Mouse (Mus musculus): ENCODE data around the gene Olfr691.
"Not testable (repeated sequence)": the region's sequence is repeated elsewhere in the genome, so short reads cannot be mapped to it uniquely, and the experiment has no call there.

Olfr691 gene

GRCm38 (mm10) chr7:105342170-105342569, at the start of gene Olfr691:
TSS of gene Olfr691 (minus strand) at chr7:105342270.
- DNase-seq (ENCODE audit: low spot score in 2 of 2), result no peak

GRCm38 (mm10) chr7:105390236-105390635, 48.2 kb upstream of the Olfr691 start:
- no peak for DNase-seq (ENCODE audit: low spot score in 2 of 2)

- no peak for DNase-seq (ENCODE audit: low spot score in 2 of 2)
These were observed 45.6 kb upstream of the Olfr691 start for GRCm38 (mm10) chr7:105387696-105388095.

DNA sequence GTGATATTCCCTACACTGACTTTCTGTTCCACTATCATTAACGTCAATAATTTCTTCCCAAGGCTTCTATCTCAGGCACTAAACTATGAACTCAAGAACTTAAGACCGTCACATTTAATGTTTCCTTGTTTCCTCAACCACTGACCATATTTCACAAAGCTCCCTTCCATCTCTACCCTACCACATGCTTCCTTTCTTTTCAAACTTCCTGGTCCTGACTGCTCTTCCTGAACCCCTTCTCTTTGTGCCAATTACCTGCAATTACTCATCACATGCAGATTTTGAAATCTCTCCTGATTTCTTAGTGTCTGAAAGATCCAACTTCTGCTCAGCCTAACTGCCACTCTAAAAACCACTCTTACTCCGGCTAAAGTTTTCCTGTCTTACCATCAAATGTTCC, 38.3 kb upstream of the Olfr691 start:
- no peak for DNase-seq (ENCODE audit: low spot score in 2 of 2)

DNA sequence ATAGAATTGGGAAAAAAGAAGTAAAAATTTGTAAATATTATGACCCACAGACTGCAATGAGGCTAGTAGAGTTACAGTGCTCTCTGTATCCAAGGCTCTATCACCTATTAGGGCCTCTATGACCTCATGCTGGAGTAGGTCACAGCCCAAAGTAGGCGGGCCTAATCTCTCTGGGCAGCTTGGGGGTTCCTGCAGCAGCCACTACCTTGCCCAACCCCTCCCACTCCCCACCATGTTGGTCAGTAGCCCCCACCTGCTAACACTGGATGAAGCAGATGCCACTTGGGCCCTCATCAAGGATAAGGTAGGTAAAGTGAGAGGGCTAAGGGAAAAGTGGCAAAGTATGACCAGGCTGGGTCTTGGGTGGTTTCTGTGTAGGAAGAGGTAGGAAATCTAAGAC, 32.8 kb upstream of the Olfr691 start, which contains the start of gene Gm5901:
TSS of gene Gm5901 (plus strand) at position 173 of the 400 bp plus-strand sequence.
- no peak for DNase-seq (ENCODE audit: low spot score in 2 of 2)

- DNase-seq (ENCODE audit: low spot score in 2 of 2), result no peak
These were observed 31.9 kb upstream of the Olfr691 start for GRCm38 (mm10) chr7:105373976-105374375.

GRCm38 (mm10) chr7:105373509-105373908, 31.4 kb upstream of the Olfr691 start:
- DNase-seq (ENCODE audit: low spot score in 2 of 2), result no peak

DNA sequence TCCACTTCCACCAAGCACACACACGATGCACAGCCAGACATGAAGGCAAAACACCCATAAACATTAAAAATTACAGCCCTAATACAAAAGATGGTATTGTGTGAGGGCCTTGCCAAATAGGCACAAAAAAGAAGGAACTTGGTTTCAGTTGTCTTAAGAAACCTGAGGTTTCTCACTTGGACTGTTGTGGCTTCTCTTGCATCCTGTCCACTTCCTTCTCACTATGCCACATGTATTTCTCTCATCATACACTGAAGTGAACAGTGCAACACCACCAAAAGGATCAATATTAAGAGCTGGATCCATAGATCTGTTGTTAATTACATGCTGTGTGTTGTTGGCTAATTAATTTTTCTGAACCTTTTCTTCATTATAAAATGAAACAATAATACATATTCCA, 30.8 kb upstream of the Olfr691 start:
- no peak for DNase-seq (ENCODE audit: low spot score in 2 of 2)

DNA sequence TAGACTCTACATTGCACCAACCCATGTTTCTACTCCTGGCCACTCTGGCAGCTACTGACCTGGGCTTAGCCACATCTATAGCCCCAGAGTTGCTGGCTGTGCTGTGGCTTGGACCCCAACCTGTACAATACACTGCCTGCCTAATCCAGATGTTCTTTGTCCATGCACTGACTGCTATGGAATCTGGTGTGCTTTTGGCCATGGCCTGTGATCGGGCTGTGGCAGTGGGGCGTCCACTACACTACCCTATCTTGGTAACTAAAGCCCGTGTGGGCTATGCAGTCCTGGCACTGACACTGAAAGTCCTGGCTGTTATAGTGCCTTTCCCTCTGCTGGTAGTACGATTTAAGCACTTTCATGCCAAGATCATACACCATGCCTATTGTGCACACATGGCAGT, 26.5 kb upstream of the Olfr691 start:
- no peak for DNase-seq (ENCODE audit: low spot score in 2 of 2)

GRCm38 (mm10) chr7:105367930-105368329, 25.9 kb upstream of the Olfr691 start, which contains the start of gene Olfr692:
TSS of gene Olfr692 (plus strand) at chr7:105368230.
- no peak for DNase-seq (ENCODE audit: low spot score in 2 of 2)

DNA sequence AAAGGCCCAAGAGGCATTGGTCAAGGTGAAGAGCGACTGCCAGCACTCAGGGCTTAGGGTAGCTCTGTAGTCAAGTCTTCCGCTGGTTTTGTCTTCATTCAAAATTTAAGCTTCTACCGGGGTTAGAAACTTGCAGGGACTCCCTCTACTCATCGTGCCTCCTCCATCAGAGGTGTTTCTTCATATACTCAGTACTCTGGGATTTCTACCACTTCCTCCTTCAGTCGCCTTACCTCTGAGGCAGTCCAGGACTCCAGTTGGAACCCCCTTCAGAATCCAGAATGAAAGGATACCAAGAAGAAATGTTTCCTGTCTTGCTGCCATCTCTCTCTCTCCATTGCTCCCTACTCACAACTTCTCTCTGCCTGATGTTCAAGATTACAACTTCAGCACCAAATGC, 25.2 kb upstream of the Olfr691 start:
- DNase-seq (ENCODE audit: low spot score in 2 of 2), result no peak

GRCm38 (mm10) chr7:105361713-105362112, 19.6 kb upstream of the Olfr691 start:
- no peak for DNase-seq (ENCODE audit: low spot score in 2 of 2)

GRCm38 (mm10) chr7:105356487-105356886, 14.4 kb upstream of the Olfr691 start:
- DNase-seq (ENCODE audit: low spot score in 2 of 2), result not testable (repeated sequence)

GRCm38 (mm10) chr7:105356064-105356463, 14.0 kb upstream of the Olfr691 start:
- DNase-seq (ENCODE audit: low spot score in 2 of 2), result not testable (repeated sequence)

DNA sequence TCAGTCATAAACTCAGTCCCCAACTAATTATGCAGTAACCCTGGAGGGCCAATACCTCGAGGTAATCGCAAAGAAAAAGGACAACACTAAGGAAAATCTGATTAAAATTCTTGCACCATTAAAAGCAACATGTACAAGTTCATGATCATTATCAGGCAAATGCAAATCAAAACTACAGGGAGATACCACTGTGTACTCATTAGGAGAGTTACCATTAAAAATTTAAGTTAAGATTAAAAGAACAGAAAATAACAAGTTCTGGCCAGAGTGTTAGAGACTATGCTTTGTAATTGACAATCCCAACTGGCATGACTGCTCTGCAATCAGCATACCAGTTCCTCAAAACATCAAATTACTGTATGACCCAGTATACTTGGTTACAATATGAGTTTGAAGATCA, 682 bp upstream of the Olfr691 start:
- DNase-seq (ENCODE audit: low spot score in 2 of 2), result no peak

- no peak for DNase-seq (ENCODE audit: low spot score in 2 of 2)
These were observed 8.1 kb downstream of the Olfr691 start, which contains the start of gene Olfr690 for GRCm38 (mm10) chr7:105334004-105334403. TSS of gene Olfr690 (minus strand) at chr7:105334104.

GRCm38 (mm10) chr7:105325302-105325701, 16.8 kb downstream of the Olfr691 start:
- no peak for DNase-seq (ENCODE audit: low spot score in 2 of 2)

GRCm38 (mm10) chr7:105310865-105311264, 31.2 kb downstream of the Olfr691 start, which contains the start of gene Olfr689:
TSS of gene Olfr689 (plus strand) at chr7:105311165.
- DNase-seq (ENCODE audit: low spot score in 2 of 2), result no peak

DNA sequence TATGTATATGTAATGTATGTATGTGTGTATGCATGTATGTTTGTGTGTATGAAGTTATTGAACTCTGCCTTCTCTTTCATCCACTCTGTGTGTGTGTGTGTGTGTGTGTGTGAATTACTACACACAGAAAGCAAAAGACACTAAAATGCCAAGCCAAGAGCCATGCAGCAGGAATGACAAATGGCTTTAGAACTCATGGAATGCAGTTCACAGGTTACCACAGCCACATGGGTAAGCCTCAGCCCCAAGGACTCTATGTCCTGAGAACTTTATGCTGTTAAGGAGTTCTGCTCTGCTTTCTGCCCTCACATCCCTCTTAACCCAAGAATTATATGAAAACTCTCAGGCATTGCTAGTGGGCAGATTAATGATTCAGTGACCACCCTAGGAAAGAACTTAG, 52.0 kb downstream of the Olfr691 start:
- DNase-seq (ENCODE audit: low spot score in 2 of 2), result no peak

DNA sequence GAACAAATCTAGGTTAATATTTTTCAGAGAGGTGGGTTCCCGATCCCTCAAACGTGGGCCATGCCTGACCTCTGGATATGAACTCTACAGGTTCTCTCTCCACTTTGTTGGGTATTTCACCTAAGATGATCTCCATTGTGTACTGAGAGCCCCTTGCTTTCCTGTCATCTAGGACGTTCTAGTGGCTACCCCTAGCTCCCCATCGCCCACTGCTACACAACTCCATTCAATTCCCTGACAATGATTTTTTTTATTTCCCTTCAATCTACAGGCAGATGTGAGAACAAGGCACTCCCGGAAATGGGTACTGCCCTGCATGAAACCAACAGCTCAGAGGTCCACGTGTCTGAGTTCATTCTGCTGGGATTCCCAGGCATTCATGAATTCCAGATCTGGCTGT, 54.3 kb downstream of the Olfr691 start, which contains the start of gene Olfr688:
TSS of gene Olfr688 (plus strand) at position 301 of the 400 bp plus-strand sequence.
- no peak for DNase-seq (ENCODE audit: low spot score in 2 of 2)
